Mouse (Mus musculus): ENCODE data around the gene Ift43. TPM values are rescaled to one million over a fixed set of nuclear protein-coding genes. Genes with fewer than 3 reads are reported as not detected.
A peak's percentile ranks its signal among the peaks of the same experiment; 100 is the strongest.

The Ift43 gene
- polyA plus RNA-seq, 1 experiment from 2014 or later: 76.1 TPM

- no peaks in the 10 kb centered on the region for H3K9me3 ChIP-seq (replicated peaks)
- peaks cover 14% of the 10 kb centered on the region; the same call in 1 of the 2 replicates for H3K27me3 ChIP-seq
- ATAC-seq (replicated peaks; ENCODE audit: low FRiP score): peak; percentile 78
- H3K36me3 ChIP-seq: no peaks in the 10 kb centered on the region
- under 1% methylated on average over 31 of the region's 31 CpGs for WGBS
- peak overlapping the region; percentile 63 for H3K9ac ChIP-seq
- peak overlapping the region; percentile 92 for H3K27ac ChIP-seq
- H3K4me3 ChIP-seq (replicated peaks): peak overlapping the region; percentile 55
- H3K4me1 ChIP-seq: peaks cover 42% of the 10 kb centered on the region
- H3K4me2 ChIP-seq: peak overlapping the region; percentile 82
Measured at GRCm38 (mm10) chr12:86079202-86079667, 3.1 kb upstream of the Ift43 start.

- WGBS: 88% methylated on average over 7 of the region's 7 CpGs
- no peak overlapping the region for H3K27ac ChIP-seq
- peaks cover 34% of the 10 kb centered on the region for H3K36me3 ChIP-seq
- H3K9me3 ChIP-seq (replicated peaks): no peaks in the 10 kb centered on the region
- H3K4me1 ChIP-seq: peaks cover 7% of the 10 kb centered on the region
- no peak overlapping the region for H3K9ac ChIP-seq
- H3K27me3 ChIP-seq: peaks cover 4% of the 10 kb centered on the region; the same call in 1 of the 2 replicates
- no peak overlapping the region for H3K4me3 ChIP-seq (replicated peaks)
- H3K4me2 ChIP-seq: no peak overlapping the region
- no peak for ATAC-seq (replicated peaks; ENCODE audit: low FRiP score)
Measured at GRCm38 (mm10) chr12:86085873-86086272, 3.5 kb downstream of the Ift43 start.

DNA sequence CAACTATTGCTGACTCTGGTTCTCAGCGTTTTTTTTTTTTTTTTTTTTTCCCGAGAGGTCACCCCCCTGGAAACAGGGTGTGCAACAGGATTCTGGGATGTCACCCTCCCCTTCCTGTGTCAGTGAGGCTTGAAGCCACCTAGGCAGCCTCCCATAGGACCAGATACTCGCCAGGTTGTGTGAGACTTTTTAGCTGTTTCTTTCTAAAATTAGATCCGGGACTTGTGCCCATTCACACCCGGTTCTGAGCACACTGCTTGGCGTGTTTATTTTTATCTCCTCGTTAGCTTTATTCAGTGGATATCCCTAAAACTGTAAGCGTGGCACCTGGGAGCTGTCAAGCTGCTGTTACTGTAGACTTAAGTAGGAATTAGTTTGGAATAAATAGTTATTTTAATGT is 4.2 kb downstream of the Ift43 start:
- no peak overlapping the region for H3K9ac ChIP-seq
- H3K4me2 ChIP-seq: no peak overlapping the region
- ATAC-seq (replicated peaks; ENCODE audit: low FRiP score): no peak
- no peaks in the 10 kb centered on the region for H3K27me3 ChIP-seq
- H3K36me3 ChIP-seq: peaks cover 34% of the 10 kb centered on the region
- H3K4me3 ChIP-seq (replicated peaks): no peak overlapping the region
- no peak overlapping the region for H3K27ac ChIP-seq
- no peaks in the 10 kb centered on the region for H3K9me3 ChIP-seq (replicated peaks)
- WGBS: 80% methylated on average over 8 of the region's 8 CpGs
- H3K4me1 ChIP-seq: peaks cover 12% of the 10 kb centered on the region

DNA sequence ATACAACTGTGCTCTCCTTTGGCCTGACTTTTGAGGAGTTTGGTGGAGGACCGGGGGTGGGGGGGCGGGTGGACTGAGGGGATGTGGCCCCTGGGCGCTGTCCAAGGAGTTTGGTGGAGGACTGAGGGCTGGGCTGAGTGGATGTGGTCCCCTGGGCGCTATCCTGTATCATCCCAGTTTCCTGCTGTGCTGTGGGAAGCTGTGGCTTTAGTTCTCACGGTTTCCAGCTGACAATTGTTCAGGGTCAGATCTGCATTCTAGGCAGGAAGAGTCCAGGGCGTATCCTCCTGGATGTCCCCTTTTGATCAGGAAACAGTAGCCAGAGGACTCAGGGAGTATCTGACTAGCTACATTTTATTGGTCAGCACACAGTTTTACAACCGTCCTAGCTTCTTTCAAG is 5.7 kb downstream of the Ift43 start:
- no peak for ATAC-seq (replicated peaks; ENCODE audit: low FRiP score)
- Histone ChIP-seq H3K36me3 (peaks cover 34% of the 10 kb centered on the region), H3K9me3 (replicated peaks) (no peaks in the 10 kb centered on the region), H3K9ac (no peak overlapping the region), H3K27ac (peak overlapping the region; percentile 18; the same call in 1 of the 2 replicates), H3K4me1 (peaks cover 20% of the 10 kb centered on the region), H3K4me2 (no peak overlapping the region), H3K27me3 (no peaks in the 10 kb centered on the region), H3K4me3 (replicated peaks) (no peak overlapping the region)
- 60% methylated on average over 7 of the region's 7 CpGs for WGBS

GRCm38 (mm10) chr12:86090764-86091163 is 8.4 kb downstream of the Ift43 start:
- Histone ChIP-seq H3K9ac (no peak overlapping the region), H3K27me3 (no peaks in the 10 kb centered on the region), H3K4me1 (peaks cover 16% of the 10 kb centered on the region), H3K27ac (no peak overlapping the region), H3K9me3 (replicated peaks) (no peaks in the 10 kb centered on the region), H3K4me2 (no peak overlapping the region), H3K36me3 (peaks cover 29% of the 10 kb centered on the region), H3K4me3 (replicated peaks) (no peak overlapping the region)
- no peak for ATAC-seq (replicated peaks; ENCODE audit: low FRiP score)
- 79% methylated on average over 4 of the region's 4 CpGs for WGBS

DNA sequence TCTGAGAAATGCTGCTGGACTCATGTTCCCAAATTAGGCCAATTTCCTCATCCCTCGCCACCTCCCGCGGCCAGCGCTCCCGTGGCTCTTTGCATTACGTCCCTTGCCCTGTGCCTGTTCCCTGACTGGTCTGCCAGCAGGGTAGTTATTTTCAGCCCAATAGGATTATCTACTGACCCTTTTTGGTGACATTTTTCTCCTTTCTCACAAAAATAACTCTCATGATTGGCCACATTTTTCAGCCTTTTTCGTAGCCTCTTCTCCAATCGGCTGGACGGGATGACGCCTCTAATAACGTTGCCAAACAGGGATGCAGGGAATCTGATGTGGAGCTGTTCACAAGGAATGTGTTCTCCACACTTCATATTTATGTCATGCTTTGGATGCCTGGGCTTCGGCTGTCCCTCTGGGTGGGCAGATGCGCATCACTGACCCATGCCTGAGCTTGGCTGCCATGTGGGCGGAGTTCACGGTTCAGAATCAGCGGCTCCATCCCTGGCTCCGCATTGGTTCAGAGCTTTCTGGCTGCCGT is 9.3 kb downstream of the Ift43 start:
- H3K36me3 ChIP-seq: peaks cover 22% of the 10 kb centered on the region; the same call in 1 of the 2 replicates
- H3K4me3 ChIP-seq (replicated peaks): no peak overlapping the region
- H3K9me3 ChIP-seq (replicated peaks): no peaks in the 10 kb centered on the region
- H3K4me2 ChIP-seq: peak overlapping the region; percentile 41
- H3K27ac ChIP-seq: no peak overlapping the region
- ATAC-seq (replicated peaks; ENCODE audit: low FRiP score): peak; percentile 73
- H3K9ac ChIP-seq: no peak overlapping the region
- 39% methylated on average over 18 of the region's 18 CpGs for WGBS
- H3K27me3 ChIP-seq: no peaks in the 10 kb centered on the region
- peaks cover 16% of the 10 kb centered on the region for H3K4me1 ChIP-seq

DNA sequence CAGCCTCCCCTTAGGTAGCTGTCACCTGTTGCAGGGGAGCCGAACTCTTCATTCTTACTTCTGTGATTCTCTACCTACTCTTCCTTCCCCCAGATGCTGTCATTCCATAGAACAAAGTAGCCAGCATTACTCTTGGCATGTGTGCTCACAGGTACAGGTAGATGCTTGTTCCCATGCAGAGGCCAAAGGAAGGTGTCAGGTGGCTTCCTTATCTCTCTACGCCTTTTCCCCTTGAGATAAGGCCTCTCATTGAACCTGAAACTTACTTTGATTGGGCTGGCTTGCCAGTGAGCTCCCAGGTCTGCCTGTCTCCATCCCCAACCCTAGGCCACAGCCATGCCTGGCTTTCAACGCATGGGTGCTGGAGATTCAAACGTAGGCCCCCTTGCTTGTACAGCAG is 11.7 kb downstream of the Ift43 start:
- no peak for ATAC-seq (replicated peaks; ENCODE audit: low FRiP score)
- peaks cover 14% of the 10 kb centered on the region; the same call in 1 of the 2 replicates for H3K36me3 ChIP-seq
- 90% methylated on average over 4 of the region's 4 CpGs for WGBS
- no peak overlapping the region for H3K4me2 ChIP-seq
- H3K9ac ChIP-seq: no peak overlapping the region
- peaks cover 16% of the 10 kb centered on the region for H3K4me1 ChIP-seq
- H3K27ac ChIP-seq: no peak overlapping the region
- no peak overlapping the region for H3K4me3 ChIP-seq (replicated peaks)
- H3K27me3 ChIP-seq: no peaks in the 10 kb centered on the region
- no peaks in the 10 kb centered on the region for H3K9me3 ChIP-seq (replicated peaks)

- ATAC-seq (replicated peaks; ENCODE audit: low FRiP score): no peak
- Histone ChIP-seq H3K36me3 (0 out of 2 replicates have a peak, but pooled peaks cover 3% of the 10 kb centered on the region), H3K4me2 (no peak overlapping the region), H3K9me3 (replicated peaks) (no peaks in the 10 kb centered on the region), H3K27ac (no peak overlapping the region), H3K4me3 (replicated peaks) (no peak overlapping the region), H3K4me1 (peaks cover 16% of the 10 kb centered on the region), H3K27me3 (no peaks in the 10 kb centered on the region), H3K9ac (no peak overlapping the region)
- WGBS: 90% methylated on average over 4 of the region's 4 CpGs
Measured at GRCm38 (mm10) chr12:86095806-86096205, 13.5 kb downstream of the Ift43 start.

DNA sequence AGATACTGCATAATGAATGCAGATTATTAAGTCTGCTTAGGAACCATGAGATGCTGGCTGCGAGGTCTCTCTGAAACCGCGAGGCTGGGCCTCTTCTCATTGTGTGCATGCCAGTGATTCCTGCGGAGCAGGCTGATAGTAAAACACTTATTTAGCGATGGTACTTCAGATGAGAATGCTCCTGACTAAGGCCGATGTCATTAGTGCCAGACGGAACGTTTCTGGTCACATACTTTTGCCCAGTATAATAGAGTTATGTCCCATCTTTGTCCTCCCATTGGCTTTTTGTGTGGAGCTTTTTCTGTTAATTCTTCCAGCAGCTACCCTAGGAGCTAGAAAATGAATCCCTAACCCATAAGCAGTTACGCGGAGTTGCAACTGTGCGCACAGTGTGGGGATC is 15.4 kb downstream of the Ift43 start:
- no peak overlapping the region for H3K4me3 ChIP-seq (replicated peaks)
- H3K27ac ChIP-seq: no peak overlapping the region
- ATAC-seq (replicated peaks; ENCODE audit: low FRiP score): no peak
- H3K9ac ChIP-seq: no peak overlapping the region
- 85% methylated on average over 11 of the region's 11 CpGs for WGBS
- H3K4me1 ChIP-seq: no peaks in the 10 kb centered on the region
- no peaks in the 10 kb centered on the region for H3K9me3 ChIP-seq (replicated peaks)
- no peaks in the 10 kb centered on the region for H3K27me3 ChIP-seq
- H3K36me3 ChIP-seq: 0 out of 2 replicates have a peak, but pooled peaks cover 3% of the 10 kb centered on the region
- no peak overlapping the region for H3K4me2 ChIP-seq

- Histone ChIP-seq H3K4me2 (no peak overlapping the region), H3K9ac (no peak overlapping the region), H3K36me3 (0 out of 2 replicates have a peak, but pooled peaks cover 3% of the 10 kb centered on the region), H3K27me3 (no peaks in the 10 kb centered on the region), H3K4me1 (peaks cover 22% of the 10 kb centered on the region), H3K4me3 (replicated peaks) (no peak overlapping the region), H3K27ac (no peak overlapping the region), H3K9me3 (replicated peaks) (no peaks in the 10 kb centered on the region)
- 67% methylated on average over 3 of the region's 3 CpGs for WGBS
- ATAC-seq (replicated peaks; ENCODE audit: low FRiP score): no peak
Measured at GRCm38 (mm10) chr12:86100711-86101110, 18.4 kb downstream of the Ift43 start.

- 89% methylated on average over 8 of the region's 8 CpGs for WGBS
- Histone ChIP-seq H3K27me3 (no peaks in the 10 kb centered on the region), H3K27ac (no peak overlapping the region), H3K4me1 (peaks cover 26% of the 10 kb centered on the region), H3K9ac (no peak overlapping the region), H3K4me3 (replicated peaks) (no peak overlapping the region), H3K4me2 (no peak overlapping the region), H3K36me3 (no peaks in the 10 kb centered on the region), H3K9me3 (replicated peaks) (no peaks in the 10 kb centered on the region)
- ATAC-seq (replicated peaks; ENCODE audit: low FRiP score): no peak
Measured at GRCm38 (mm10) chr12:86102686-86103085, 20.3 kb downstream of the Ift43 start.

GRCm38 (mm10) chr12:86103391-86103790 is 21.1 kb downstream of the Ift43 start:
- H3K4me1 ChIP-seq: peaks cover 26% of the 10 kb centered on the region
- H3K36me3 ChIP-seq: no peaks in the 10 kb centered on the region
- 79% methylated on average over 11 of the region's 11 CpGs for WGBS
- no peak for ATAC-seq (replicated peaks; ENCODE audit: low FRiP score)
- no peak overlapping the region for H3K4me3 ChIP-seq (replicated peaks)
- H3K9me3 ChIP-seq (replicated peaks): no peaks in the 10 kb centered on the region
- H3K9ac ChIP-seq: no peak overlapping the region
- 0 out of 2 replicates have a peak overlapping the region, but pooled peaks have one; percentile 34 for H3K27ac ChIP-seq
- no peak overlapping the region for H3K4me2 ChIP-seq
- no peaks in the 10 kb centered on the region for H3K27me3 ChIP-seq

GRCm38 (mm10) chr12:86103852-86104251 is 21.5 kb downstream of the Ift43 start:
- WGBS: 42% methylated on average over 8 of the region's 8 CpGs
- peaks cover 26% of the 10 kb centered on the region for H3K4me1 ChIP-seq
- peak overlapping the region; percentile 34; the same call in 1 of the 2 replicates for H3K27ac ChIP-seq
- H3K4me2 ChIP-seq: no peak overlapping the region
- H3K27me3 ChIP-seq: no peaks in the 10 kb centered on the region
- H3K9me3 ChIP-seq (replicated peaks): no peaks in the 10 kb centered on the region
- ATAC-seq (replicated peaks; ENCODE audit: low FRiP score): no peak
- H3K9ac ChIP-seq: no peak overlapping the region
- H3K36me3 ChIP-seq: no peaks in the 10 kb centered on the region
- H3K4me3 ChIP-seq (replicated peaks): no peak overlapping the region

All from kidney, embryonic 15.5 days (tissue).